Mouse (Mus musculus): ENCODE measurements around the gene Aurkb.
"Not testable (repeated sequence)": the region's sequence is repeated elsewhere in the genome, so short reads cannot be mapped to it uniquely, and the experiment has no call there.

The Aurkb gene

GRCm38 (mm10) chr11:69045531-69046394 is at the start of gene Aurkb:
Gene Aurkb (plus strand): TSS chr11:69045647.
- peak; percentile 63 to 77 for DNase-seq (ENCODE audit: low spot score in 2 of 2)

DNA sequence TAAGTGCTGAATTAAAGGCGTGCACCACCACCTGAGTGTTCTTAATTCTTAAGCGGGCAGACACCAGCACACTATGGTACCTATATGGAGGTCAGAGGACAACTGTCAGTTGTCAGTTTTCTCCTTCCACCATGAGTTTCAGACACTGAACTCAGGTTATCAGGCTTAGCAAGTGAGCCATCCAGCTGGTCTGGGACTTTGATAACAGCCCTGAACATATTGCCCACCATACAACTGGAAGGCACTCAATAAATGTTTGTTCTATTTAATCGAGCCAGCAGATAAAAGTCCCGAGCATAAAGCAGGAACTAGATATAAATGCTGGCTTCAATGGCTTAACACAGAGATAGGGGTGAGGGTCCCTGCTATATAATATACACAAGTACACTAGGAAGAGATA is 48.4 kb upstream of the Aurkb start:
- DNase-seq (ENCODE audit: low spot score in 2 of 2), result no peak

GRCm38 (mm10) chr11:69002782-69003181 is 42.7 kb upstream of the Aurkb start:
- DNase-seq (ENCODE audit: low spot score in 2 of 2), result not testable (repeated sequence)

DNA sequence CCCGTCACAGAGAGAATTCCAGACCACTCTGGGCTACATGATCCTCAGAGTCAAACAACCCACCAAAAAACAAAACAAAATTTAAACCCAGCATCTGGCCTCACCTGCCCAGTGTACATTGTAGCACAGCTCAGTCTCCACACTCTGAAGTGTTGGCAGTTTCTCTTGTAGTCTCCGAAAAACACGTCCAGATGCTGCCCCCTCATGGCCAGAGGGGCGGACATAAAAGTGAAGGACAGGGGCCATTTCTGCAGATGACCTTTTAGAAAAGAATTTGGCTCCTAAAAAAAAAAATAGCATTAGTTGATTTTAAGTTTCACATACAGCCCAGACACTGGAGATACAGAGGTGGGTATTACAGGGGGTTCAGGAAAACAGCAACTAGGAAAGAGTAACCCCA is 41.9 kb upstream of the Aurkb start:
- DNase-seq (ENCODE audit: low spot score in 2 of 2), result no peak

DNA sequence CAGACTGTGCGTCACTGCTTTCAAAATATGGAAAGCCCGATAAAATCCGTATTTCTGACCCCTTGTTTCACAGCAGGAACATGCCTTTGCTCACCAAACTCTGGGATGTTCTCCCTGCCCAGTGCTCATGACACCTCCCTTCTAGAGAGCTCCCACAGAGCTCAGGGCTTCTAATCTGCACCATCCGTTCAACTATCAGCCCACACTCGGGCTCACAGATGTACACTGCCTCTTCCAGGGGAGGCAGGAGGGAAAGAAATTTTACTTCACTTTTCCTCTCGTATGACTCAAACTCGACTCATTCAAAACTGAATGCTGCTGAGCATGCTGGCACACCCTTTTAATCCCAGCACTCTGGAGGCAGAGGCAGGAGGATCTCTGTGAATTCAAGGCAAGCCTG is 40.3 kb upstream of the Aurkb start:
- no peak for DNase-seq (ENCODE audit: low spot score in 2 of 2)

GRCm38 (mm10) chr11:69006575-69006974 is 38.9 kb upstream of the Aurkb start:
- DNase-seq (ENCODE audit: low spot score in 2 of 2), result not testable (repeated sequence)

- DNase-seq (ENCODE audit: low spot score in 2 of 2), result peak; percentile 83 to 88
Measured at GRCm38 (mm10) chr11:69008182-69009121, 37.0 kb upstream of the Aurkb start, which contains the start of gene Pfas. Gene Pfas (minus strand): TSS chr11:69008460.

DNA sequence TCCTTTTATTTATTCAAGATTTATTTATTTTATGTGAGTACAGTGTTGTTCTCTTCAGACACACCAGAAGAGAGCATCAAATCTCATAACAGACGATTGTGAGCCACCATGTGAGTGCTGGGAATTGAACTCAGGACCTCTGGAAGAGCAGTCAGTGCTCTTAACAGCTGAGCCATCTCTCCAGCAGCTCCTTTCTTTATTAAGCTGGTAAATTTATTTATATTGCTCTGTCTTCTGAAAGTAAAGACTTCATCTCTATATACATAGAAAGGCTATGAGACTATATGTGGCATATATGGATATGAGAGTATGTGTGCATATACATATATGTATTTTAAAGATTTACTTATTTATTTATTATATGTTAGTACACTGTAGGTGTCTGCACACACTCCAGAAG is 35.9 kb upstream of the Aurkb start:
- DNase-seq (ENCODE audit: low spot score in 2 of 2), result no peak

DNA sequence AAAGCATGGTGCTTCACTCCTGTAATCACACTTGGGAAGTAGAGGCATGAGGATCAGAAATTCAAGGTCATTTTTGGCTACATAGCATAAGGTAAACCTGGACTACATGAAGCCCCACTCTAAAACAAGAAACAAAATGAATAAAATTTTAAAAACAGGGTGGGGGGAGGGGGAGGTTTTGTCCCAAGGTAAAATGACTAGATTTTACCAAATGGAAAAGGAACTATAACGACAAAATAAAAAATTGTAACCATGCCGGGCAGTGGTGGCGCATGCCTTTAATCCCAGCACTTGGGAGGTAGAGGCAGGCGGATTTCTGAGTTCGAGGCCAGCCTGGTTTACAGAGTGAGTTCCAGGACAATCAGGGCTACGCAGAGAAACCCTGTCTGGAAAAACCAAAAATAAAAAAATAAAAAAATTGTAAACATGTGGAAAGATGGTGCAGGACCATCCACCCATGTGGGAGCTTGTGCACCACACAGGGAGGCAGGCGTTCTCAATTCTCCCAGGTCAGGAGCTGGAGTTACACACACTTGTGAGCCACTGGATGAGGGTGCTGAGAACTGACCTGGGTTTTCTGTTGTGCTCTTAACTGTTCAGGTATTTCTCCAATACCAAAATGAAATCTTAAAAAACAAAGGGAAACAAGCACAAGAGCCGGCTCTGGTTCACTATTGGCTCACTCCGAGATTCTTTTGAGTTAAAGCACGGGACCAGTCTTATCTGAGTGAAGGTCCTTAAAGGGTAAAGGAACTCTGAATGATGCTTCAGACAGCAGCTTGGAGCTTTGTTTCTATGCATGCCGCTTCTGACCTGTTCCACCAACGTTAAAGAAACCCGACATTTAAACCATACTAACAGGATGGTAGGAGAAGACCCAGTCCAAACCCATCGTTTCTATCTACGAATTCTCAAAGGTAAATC is 34.8 kb upstream of the Aurkb start:
- no peak for DNase-seq (ENCODE audit: low spot score in 2 of 2)

DNA sequence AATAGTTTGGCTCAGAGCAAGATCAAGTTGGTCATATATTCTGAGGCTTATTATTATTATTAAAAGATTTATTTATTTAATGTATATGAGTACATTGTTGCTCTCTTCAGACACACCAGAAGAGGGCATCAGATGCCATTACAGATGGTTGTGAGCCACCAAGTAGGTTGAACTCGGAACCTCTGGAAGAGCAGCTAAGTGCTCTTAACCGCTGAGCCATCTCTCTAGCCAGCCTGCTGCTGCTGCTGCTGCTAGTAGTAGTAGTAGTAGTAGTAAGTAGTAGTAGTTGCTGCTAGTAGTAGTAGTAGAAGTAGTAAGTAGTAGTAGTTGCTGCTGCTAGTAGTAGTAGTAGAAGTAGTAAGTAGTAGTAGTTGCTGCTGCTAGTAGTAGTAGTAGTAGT is 34.0 kb upstream of the Aurkb start:
- DNase-seq (ENCODE audit: low spot score in 2 of 2), result not testable (repeated sequence)

GRCm38 (mm10) chr11:69012071-69012601 is 33.3 kb upstream of the Aurkb start:
- peak; percentile 82 to 88 for DNase-seq (ENCODE audit: low spot score in 2 of 2)

- peak; percentile 84 to 89 for DNase-seq (ENCODE audit: low spot score in 2 of 2)
Measured at GRCm38 (mm10) chr11:69015644-69016441, 29.6 kb upstream of the Aurkb start, which contains the start of gene Ctc1. Gene Ctc1 (plus strand): TSS chr11:69015911.

GRCm38 (mm10) chr11:69016755-69017154 is 28.7 kb upstream of the Aurkb start:
- DNase-seq (ENCODE audit: low spot score in 2 of 2), result no peak

DNA sequence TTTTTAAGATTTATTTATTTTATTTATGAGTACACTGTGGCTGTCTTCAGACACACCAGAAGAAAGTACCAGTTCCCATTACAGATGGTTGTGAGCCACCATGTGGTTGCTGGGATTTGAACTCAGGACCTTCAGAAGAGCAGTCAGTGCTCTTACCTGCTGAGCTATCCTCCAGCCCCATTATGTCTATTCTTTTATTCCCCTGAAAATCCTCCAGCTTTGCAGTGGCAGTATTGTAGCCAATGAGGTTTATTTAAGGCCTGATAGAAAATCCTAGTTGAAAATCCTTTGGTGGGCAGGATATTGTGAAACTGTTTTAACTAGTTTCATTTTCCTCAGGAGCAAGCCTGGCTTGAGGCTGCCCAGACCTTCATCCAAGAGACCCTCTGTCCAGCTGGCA is 24.8 kb upstream of the Aurkb start:
- no peak for DNase-seq (ENCODE audit: low spot score in 2 of 2)

- no peak for DNase-seq (ENCODE audit: low spot score in 2 of 2)
Measured at GRCm38 (mm10) chr11:69026562-69026961, 18.9 kb upstream of the Aurkb start.

- DNase-seq (ENCODE audit: low spot score in 2 of 2), result no peak
Measured at GRCm38 (mm10) chr11:69028805-69029204, 16.6 kb upstream of the Aurkb start.

GRCm38 (mm10) chr11:69033552-69033951 is 11.9 kb upstream of the Aurkb start:
- no peak for DNase-seq (ENCODE audit: low spot score in 2 of 2)

DNA sequence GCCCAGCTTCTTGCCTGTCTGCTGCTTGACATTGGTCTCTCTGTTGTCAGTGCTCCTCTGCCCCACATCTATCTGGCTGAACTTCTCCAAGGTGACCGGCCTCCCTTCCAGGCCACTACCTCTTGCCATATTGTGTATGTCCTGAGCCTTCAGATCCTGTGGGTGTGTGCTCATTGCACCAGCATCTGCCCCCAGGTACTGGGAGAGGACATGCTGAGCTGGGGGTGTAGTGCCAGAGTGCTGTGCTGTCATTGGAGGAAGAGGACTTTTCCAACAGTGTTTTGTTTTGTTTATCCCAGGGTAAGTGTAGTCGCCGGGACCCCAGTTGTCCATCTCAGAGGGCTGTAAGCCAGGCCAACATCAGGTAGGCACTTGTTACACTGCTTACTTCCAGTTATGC is 10.9 kb upstream of the Aurkb start:
- DNase-seq (ENCODE audit: low spot score in 2 of 2), result no peak

- DNase-seq (ENCODE audit: low spot score in 2 of 2), result no peak
Measured at GRCm38 (mm10) chr11:69035411-69035810, 10.0 kb upstream of the Aurkb start.

- peak; percentile 76 to 87 for DNase-seq (ENCODE audit: low spot score in 2 of 2)
Measured at GRCm38 (mm10) chr11:69035849-69036248, 9.6 kb upstream of the Aurkb start.
